Mouse (Mus musculus) embryonic facial prominence, embryonic 13.5 days (tissue): ENCODE measurements at regions not wholly inside any gene's neighbourhood (a gene's known extent, or its start where the extent isn't known, plus 50 kb on each side); places are given as distances from the start of the nearest gene placed in this dataset.

ENCODE experiments used
- ATAC-seq: fragments of 200-750 bp; cut with Nextera tagmentation; 2 replicates; pipeline ENCODE4 v1.8.0; 2017; ENCODE audit warnings: low read depth; ENCODE audit not compliant: insufficient number of reproducible peaks, insufficient read depth, low FRiP score, low TSS enrichment
- H3K27ac ChIP-seq: fragments of 300-500 bp; sonication (generic); 2 replicates; pipeline ENCODE4 v1.5.1; 2015; ENCODE audit warnings: moderate library complexity, mild to moderate bottlenecking, inconsistent platforms
- H3K27me3 ChIP-seq: fragments of 300-500 bp; sonication (generic); 2 replicates; pipeline ENCODE4 v1.6.1; 2015; ENCODE audit warnings: mild to moderate bottlenecking, inconsistent platforms
- H3K36me3 ChIP-seq: fragments of 300-500 bp; sonication (generic); 2 replicates; pipeline ENCODE4 v1.6.1; 2015; ENCODE audit warnings: mild to moderate bottlenecking, inconsistent platforms
- H3K4me1 ChIP-seq: fragments of 300-500 bp; sonication (generic); 2 replicates; pipeline ENCODE4 v1.6.1; 2015; ENCODE audit warnings: inconsistent platforms
- H3K4me2 ChIP-seq: fragments of 300-500 bp; sonication (generic); 2 replicates; pipeline ENCODE4 v1.6.1; 2015; ENCODE audit warnings: moderate library complexity, mild to moderate bottlenecking, inconsistent platforms
- H3K4me3 ChIP-seq: fragments of 300-500 bp; sonication (generic); 2 replicates; pipeline ENCODE4 v1.5.1; 2015; ENCODE audit warnings: mild to moderate bottlenecking, inconsistent platforms
- H3K9ac ChIP-seq: fragments of 300-500 bp; sonication (generic); 2 replicates; pipeline ENCODE4 v1.6.1; 2015; ENCODE audit warnings: mild to moderate bottlenecking, inconsistent platforms
- H3K9me3 ChIP-seq: fragments of 300-500 bp; sonication (generic); 2 replicates; pipeline ENCODE4 v1.6.1; 2016; ENCODE audit warnings: inconsistent platforms
- WGBS: fragments of 180-500 bp; shearing (Covaris S2); methylation state at CpG from one replicate; pipeline ENCODE4 v1.1.7; 2015; ENCODE audit warnings: mixed read lengths; 5-methylcytosine and 5-hydroxymethylcytosine counted together

GRCm38 (mm10) chr14:106010961-106011360 is 95.0 kb upstream of the Trim52 start:
- 80% methylated on average over 6 of the region's 6 CpGs for WGBS
- H3K9me3 ChIP-seq: no peaks in the 10 kb centered on the region
- no peak for ATAC-seq
- H3K36me3 ChIP-seq: no peaks in the 10 kb centered on the region
- H3K4me2 ChIP-seq: no peak overlapping the region
- H3K4me1 ChIP-seq: no peaks in the 10 kb centered on the region
- H3K27ac ChIP-seq: no peak overlapping the region
- H3K9ac ChIP-seq: no peak overlapping the region
- no peaks in the 10 kb centered on the region for H3K27me3 ChIP-seq
- no peak overlapping the region for H3K4me3 ChIP-seq

DNA sequence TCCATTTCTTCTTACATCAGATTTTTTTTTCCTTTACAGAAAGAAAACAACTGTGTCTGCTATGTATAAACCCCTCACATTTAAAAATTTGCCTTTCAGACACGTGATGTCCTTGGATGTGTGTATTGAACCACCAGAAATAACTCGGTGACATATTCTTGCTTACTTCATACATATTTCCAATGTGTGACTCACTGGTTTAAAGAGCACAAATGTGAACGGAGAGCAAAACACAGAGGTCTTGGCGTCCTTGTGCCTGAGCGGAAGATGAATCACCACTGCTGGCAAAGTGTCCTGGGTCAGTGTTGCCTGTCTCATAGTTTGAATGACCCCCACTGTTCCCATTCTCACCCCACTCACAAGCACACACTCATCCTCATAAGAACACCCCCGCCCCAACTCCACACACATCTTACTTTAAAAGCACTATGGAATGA is 94.0 kb upstream of the Trim52 start:
- H3K4me1 ChIP-seq: peaks cover under 1% of the 10 kb centered on the region; the same call in 1 of the 2 replicates
- H3K9me3 ChIP-seq: no peaks in the 10 kb centered on the region
- H3K4me2 ChIP-seq: no peak overlapping the region
- no peak overlapping the region for H3K4me3 ChIP-seq
- no peaks in the 10 kb centered on the region for H3K27me3 ChIP-seq
- no peaks in the 10 kb centered on the region for H3K36me3 ChIP-seq
- no peak for ATAC-seq
- H3K27ac ChIP-seq: no peak overlapping the region
- no peak overlapping the region for H3K9ac ChIP-seq
- 88% methylated on average over 6 of the region's 6 CpGs for WGBS

- H3K36me3 ChIP-seq: no peaks in the 10 kb centered on the region
- no peak for ATAC-seq
- H3K27me3 ChIP-seq: no peaks in the 10 kb centered on the region
- no peak overlapping the region for H3K9ac ChIP-seq
- 88% methylated on average over 7 of the region's 7 CpGs for WGBS
- no peak overlapping the region for H3K27ac ChIP-seq
- no peak overlapping the region for H3K4me2 ChIP-seq
- H3K4me3 ChIP-seq: no peak overlapping the region
- H3K9me3 ChIP-seq: no peaks in the 10 kb centered on the region
- H3K4me1 ChIP-seq: no peaks in the 10 kb centered on the region
Measured at GRCm38 (mm10) chr14:106022806-106023205, 83.2 kb upstream of the Trim52 start.

DNA sequence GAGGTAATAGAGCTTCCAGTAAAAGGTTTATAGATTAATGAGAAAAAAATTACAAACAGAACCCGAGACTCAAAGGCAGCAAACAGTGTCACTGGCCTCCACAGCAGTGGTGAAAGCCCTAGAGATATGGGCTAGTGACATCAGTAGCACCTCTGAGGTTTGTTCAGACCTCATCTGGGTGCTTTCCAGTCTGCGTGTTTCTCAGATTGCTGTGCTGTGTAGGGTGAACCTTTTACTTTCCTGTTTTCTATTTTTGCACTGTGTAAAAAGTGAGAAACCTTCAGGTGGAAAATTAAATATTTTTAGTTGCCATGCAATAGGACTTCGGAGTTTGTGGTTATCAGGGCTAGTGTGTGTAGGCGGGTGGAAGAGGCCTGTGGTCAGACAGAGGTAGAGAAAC is 79.2 kb upstream of the Trim52 start:
- 88% methylated on average over 4 of the region's 4 CpGs for WGBS
- Histone ChIP-seq H3K9me3 (peaks cover 9% of the 10 kb centered on the region), H3K9ac (no peak overlapping the region), H3K27ac (no peak overlapping the region), H3K27me3 (no peaks in the 10 kb centered on the region), H3K4me1 (no peaks in the 10 kb centered on the region), H3K4me3 (no peak overlapping the region), H3K4me2 (no peak overlapping the region), H3K36me3 (no peaks in the 10 kb centered on the region)
- ATAC-seq: no peak

- Histone ChIP-seq H3K9me3 (peaks cover 9% of the 10 kb centered on the region), H3K4me2 (no peak overlapping the region), H3K9ac (no peak overlapping the region), H3K4me1 (no peaks in the 10 kb centered on the region), H3K27ac (no peak overlapping the region), H3K36me3 (no peaks in the 10 kb centered on the region), H3K27me3 (no peaks in the 10 kb centered on the region), H3K4me3 (no peak overlapping the region)
- 86% methylated on average over 5 of the region's 5 CpGs for WGBS
- ATAC-seq: no peak
Measured at GRCm38 (mm10) chr14:106027686-106028085, 78.3 kb upstream of the Trim52 start.

GRCm38 (mm10) chr14:106031094-106031493 is 74.9 kb upstream of the Trim52 start:
- Histone ChIP-seq H3K4me3 (no peak overlapping the region), H3K9me3 (peaks cover 9% of the 10 kb centered on the region), H3K27me3 (no peaks in the 10 kb centered on the region), H3K4me2 (no peak overlapping the region), H3K9ac (no peak overlapping the region), H3K4me1 (no peaks in the 10 kb centered on the region), H3K27ac (no peak overlapping the region), H3K36me3 (no peaks in the 10 kb centered on the region)
- no peak for ATAC-seq
- WGBS: 80% methylated on average over 1 of the region's 1 CpGs

DNA sequence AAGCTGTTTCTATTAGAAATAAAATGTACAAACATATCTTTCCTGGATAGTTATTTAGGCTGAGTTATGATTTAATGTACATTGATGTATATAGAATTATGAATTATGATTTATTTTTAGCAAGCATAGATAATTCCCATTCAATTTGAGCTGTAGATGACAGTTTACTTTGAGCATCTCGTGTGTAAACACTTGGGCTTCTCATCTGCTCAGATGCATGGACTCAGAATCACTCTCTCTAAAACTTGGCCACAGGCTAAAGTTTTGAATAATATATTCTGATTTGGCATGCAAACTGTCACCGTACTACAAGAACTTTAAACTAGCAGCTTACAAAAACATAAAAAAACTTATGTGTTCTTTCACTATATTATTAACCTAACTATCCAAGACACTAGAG is 72.2 kb upstream of the Trim52 start:
- H3K4me2 ChIP-seq: no peak overlapping the region
- H3K9ac ChIP-seq: no peak overlapping the region
- no peak overlapping the region for H3K4me3 ChIP-seq
- H3K36me3 ChIP-seq: no peaks in the 10 kb centered on the region
- peaks cover 3% of the 10 kb centered on the region; the same call in 1 of the 2 replicates for H3K9me3 ChIP-seq
- H3K27me3 ChIP-seq: no peaks in the 10 kb centered on the region
- H3K27ac ChIP-seq: no peak overlapping the region
- H3K4me1 ChIP-seq: no peaks in the 10 kb centered on the region
- ATAC-seq: no peak
- WGBS: 83% methylated on average over 2 of the region's 2 CpGs

GRCm38 (mm10) chr14:106034933-106035665 is 70.9 kb upstream of the Trim52 start:
- Histone ChIP-seq H3K4me1 (no peaks in the 10 kb centered on the region), H3K9ac (no peak overlapping the region), H3K36me3 (no peaks in the 10 kb centered on the region), H3K27me3 (no peaks in the 10 kb centered on the region), H3K9me3 (no peaks in the 10 kb centered on the region), H3K4me2 (no peak overlapping the region), H3K27ac (no peak overlapping the region), H3K4me3 (no peak overlapping the region)
- WGBS: 85% methylated on average over 10 of the region's 10 CpGs
- no peak for ATAC-seq

GRCm38 (mm10) chr14:106044274-106044673 is 61.7 kb upstream of the Trim52 start:
- Histone ChIP-seq H3K4me1 (no peaks in the 10 kb centered on the region), H3K4me2 (no peak overlapping the region), H3K4me3 (no peak overlapping the region), H3K9me3 (no peaks in the 10 kb centered on the region), H3K9ac (no peak overlapping the region), H3K27me3 (no peaks in the 10 kb centered on the region), H3K27ac (no peak overlapping the region), H3K36me3 (no peaks in the 10 kb centered on the region)
- ATAC-seq: no peak
- WGBS: 90% methylated on average over 1 of the region's 1 CpGs

- Histone ChIP-seq H3K4me1 (no peaks in the 10 kb centered on the region), H3K27ac (no peak overlapping the region), H3K9ac (no peak overlapping the region), H3K4me2 (no peak overlapping the region), H3K9me3 (no peaks in the 10 kb centered on the region), H3K27me3 (no peaks in the 10 kb centered on the region), H3K36me3 (no peaks in the 10 kb centered on the region), H3K4me3 (no peak overlapping the region)
- ATAC-seq: no peak
- WGBS: 77% methylated on average over 1 of the region's 1 CpGs
Measured at GRCm38 (mm10) chr14:106050231-106050630, 55.8 kb upstream of the Trim52 start.

- H3K9me3 ChIP-seq: no peaks in the 10 kb centered on the region
- no peak overlapping the region for H3K4me2 ChIP-seq
- no peak overlapping the region for H3K9ac ChIP-seq
- no peaks in the 10 kb centered on the region for H3K27me3 ChIP-seq
- H3K4me1 ChIP-seq: no peaks in the 10 kb centered on the region
- WGBS: 59% methylated on average over 6 of the region's 6 CpGs
- H3K27ac ChIP-seq: no peak overlapping the region
- H3K4me3 ChIP-seq: no peak overlapping the region
- no peak for ATAC-seq
- H3K36me3 ChIP-seq: no peaks in the 10 kb centered on the region
Measured at GRCm38 (mm10) chr14:106052585-106053551, 53.1 kb upstream of the Trim52 start.
